Mouse (Mus musculus) intestine, embryonic 14.5 days (tissue): ENCODE data around the gene Irak3. TPM values are rescaled to one million over a fixed set of nuclear protein-coding genes. Genes with fewer than 3 reads are reported as not detected.
"Not testable (repeated sequence)": the region's sequence is repeated elsewhere in the genome, so short reads cannot be mapped to it uniquely, and the experiment has no call there.

Experiments used
- ATAC-seq: fragments of 200-750 bp; cut with Nextera tagmentation; replicated peaks from 2 replicates; pipeline ENCODE4 v1.8.0; 2017; ENCODE audit warnings: low read depth, moderate number of reproducible peaks, moderate TSS enrichment, moderate library complexity; ENCODE audit not compliant: low FRiP score, low TSS enrichment
- DNase-seq: peaks from one replicate; pipeline ENCODE4 v3.0.0-alpha.2; 2018; ENCODE audit warnings: low spot score
- H3K27ac ChIP-seq: fragments of 300-500 bp; sonication (generic); 2 replicates; pipeline ENCODE4 v1.5.1; 2014; ENCODE audit warnings: low read depth, mild to moderate bottlenecking, control low read depth
- H3K27me3 ChIP-seq: fragments of 300-500 bp; sonication (generic); replicated peaks from 2 replicates; pipeline ENCODE4 v1.6.1; 2014; ENCODE audit warnings: low read length, control low read depth; ENCODE audit not compliant: control insufficient read depth, insufficient read depth
- H3K36me3 ChIP-seq: fragments of 300-500 bp; sonication (generic); 2 replicates; pipeline ENCODE4 v1.6.1; 2014; ENCODE audit warnings: low read length, control low read depth; ENCODE audit not compliant: control insufficient read depth, insufficient read depth
- H3K4me1 ChIP-seq: fragments of 300-500 bp; sonication (generic); replicated peaks from 2 replicates; pipeline ENCODE4 v1.6.1; 2014; ENCODE audit warnings: low read length, control low read depth, mixed read lengths; ENCODE audit not compliant: control insufficient read depth, insufficient read depth
- H3K4me2 ChIP-seq: fragments of 300-500 bp; sonication (generic); 2 replicates; pipeline ENCODE4 v1.6.1; 2014; ENCODE audit warnings: low read length
- H3K4me3 ChIP-seq: fragments of 300-500 bp; sonication (generic); 2 replicates; pipeline ENCODE4 v1.5.1; 2014; ENCODE audit warnings: low read depth, low read length, control low read depth, mixed read lengths
- H3K9ac ChIP-seq: fragments of 300-500 bp; sonication (generic); 2 replicates; pipeline ENCODE4 v1.6.1; 2014; ENCODE audit warnings: mild to moderate bottlenecking, low read length
- H3K9me3 ChIP-seq: fragments of 300-500 bp; sonication (generic); 2 replicates; pipeline ENCODE4 v1.6.1; 2016; ENCODE audit warnings: low read length, control low read depth; ENCODE audit not compliant: control insufficient read depth
- WGBS: fragments of 180-500 bp; shearing (Covaris S2); extraction: QIAGEN DNeasy Blood & Tissue Kit; methylation state at CpG from one replicate; pipeline ENCODE4 v1.1.7; 2014; 5-methylcytosine and 5-hydroxymethylcytosine counted together
- polyA plus RNA-seq: library from polyadenylated mRNA; unstranded; fragments of >200 nt; fragmentation: Nextera tagmentation; extraction: Ambion mirVana; gene quantifications from 2 replicates; pipeline ENCODE4 v1.2.1, GENCODE M21; 2014

The Irak3 gene
- polyA plus RNA-seq, 1 experiment from 2014 or later, result 1.3 TPM

GRCm38 (mm10) chr10:120233655-120234367 lies 31.9 kb upstream of the Irak3 start:
- 27% methylated on average over 18 of the region's 18 CpGs for WGBS

GRCm38 (mm10) chr10:120231718-120232117 lies 29.8 kb upstream of the Irak3 start:
- WGBS, result 33% methylated on average over 5 of the region's 5 CpGs
- ATAC-seq (no peak), DNase-seq (peak; percentile 79)
- Histone ChIP-seq H3K4me1 (peaks cover 4% of the 10 kb centered on the region; the same call in 1 of the 2 replicates), H3K4me2 (no peak overlapping the region), H3K4me3 (no peak overlapping the region), H3K9me3 (no peaks in the 10 kb centered on the region), H3K9ac (no peak overlapping the region), H3K27ac (no peak overlapping the region), H3K36me3 (peaks cover 44% of the 10 kb centered on the region), H3K27me3 (no peaks in the 10 kb centered on the region)

More at GRCm38 (mm10) chr10:120233655-120234367, 31.9 kb upstream of the Irak3 start:
- H3K36me3 ChIP-seq, result peaks cover 37% of the 10 kb centered on the region
- ATAC-seq (peak; percentile 47), DNase-seq (peak; percentile 80)
- no peak overlapping the region for H3K27ac ChIP-seq
- no peak overlapping the region for H3K9ac ChIP-seq
- H3K4me3 ChIP-seq, result no peak overlapping the region
- no peaks in the 10 kb centered on the region for H3K9me3 ChIP-seq
- no peaks in the 10 kb centered on the region; the same call in none of the 2 replicates for H3K4me1 ChIP-seq
- no peaks in the 10 kb centered on the region for H3K27me3 ChIP-seq
- peak overlapping the region; percentile 22 for H3K4me2 ChIP-seq

- under 1% methylated on average over 57 of the region's 57 CpGs for WGBS
- H3K27ac ChIP-seq, result peak within 1 kb of the TSS; percentile 12; the same call in 1 of the 2 replicates
- peaks cover 4% of the 10 kb centered on the region; the same call in 1 of the 2 replicates for H3K4me1 ChIP-seq
- peak within 1 kb of the TSS; percentile 65 for H3K4me2 ChIP-seq
- H3K4me3 ChIP-seq, result peak within 1 kb of the TSS; percentile 88
- DNase-seq, result peak; percentile 94
- no peaks in the 10 kb centered on the region for H3K27me3 ChIP-seq
- H3K9me3 ChIP-seq, result no peaks in the 10 kb centered on the region
- H3K36me3 ChIP-seq, result peaks cover 41% of the 10 kb centered on the region
- peak; percentile 95 for ATAC-seq
- peak within 1 kb of the TSS; percentile 79 for H3K9ac ChIP-seq
These were observed 25.1 kb upstream of the Irak3 start, which contains the start of gene Llph for GRCm38 (mm10) chr10:120226871-120227661. Gene Llph (plus strand): TSS chr10:120227070.

GRCm38 (mm10) chr10:120220776-120221175 lies 18.8 kb upstream of the Irak3 start:
- peaks cover 37% of the 10 kb centered on the region; the same call in 1 of the 2 replicates for H3K36me3 ChIP-seq
- no peaks in the 10 kb centered on the region for H3K27me3 ChIP-seq
- no peak for ATAC-seq
- H3K9ac ChIP-seq, result no peak overlapping the region
- H3K4me2 ChIP-seq, result no peak overlapping the region
- DNase-seq, result no peak
- H3K4me1 ChIP-seq, result no peaks in the 10 kb centered on the region
- no peak overlapping the region for H3K27ac ChIP-seq
- WGBS, result 60% methylated on average over 7 of the region's 7 CpGs
- H3K4me3 ChIP-seq, result no peak overlapping the region
- H3K9me3 ChIP-seq, result no peaks in the 10 kb centered on the region

GRCm38 (mm10) chr10:120219578-120220359 lies 17.8 kb upstream of the Irak3 start:
- ATAC-seq, result no peak
- peaks cover 38% of the 10 kb centered on the region; the same call in 1 of the 2 replicates for H3K36me3 ChIP-seq
- H3K4me3 ChIP-seq, result no peak overlapping the region
- no peak overlapping the region for H3K9ac ChIP-seq
- no peak overlapping the region for H3K4me2 ChIP-seq
- 80% methylated on average over 14 of the region's 14 CpGs for WGBS
- H3K27ac ChIP-seq, result no peak overlapping the region
- H3K9me3 ChIP-seq, result no peaks in the 10 kb centered on the region
- DNase-seq, result no peak
- H3K4me1 ChIP-seq, result no peaks in the 10 kb centered on the region
- no peaks in the 10 kb centered on the region for H3K27me3 ChIP-seq

GRCm38 (mm10) chr10:120218996-120219395 lies 17.1 kb upstream of the Irak3 start:
- H3K36me3 ChIP-seq, result peaks cover 38% of the 10 kb centered on the region; the same call in 1 of the 2 replicates
- DNase-seq, result no peak
- no peaks in the 10 kb centered on the region for H3K27me3 ChIP-seq
- no peak for ATAC-seq
- H3K4me2 ChIP-seq, result no peak overlapping the region
- H3K27ac ChIP-seq, result no peak overlapping the region
- H3K4me3 ChIP-seq, result no peak overlapping the region
- WGBS, result 93% methylated on average over 10 of the region's 10 CpGs
- no peak overlapping the region for H3K9ac ChIP-seq
- no peaks in the 10 kb centered on the region for H3K4me1 ChIP-seq
- H3K9me3 ChIP-seq, result no peaks in the 10 kb centered on the region

GRCm38 (mm10) chr10:120217099-120217498 lies 15.2 kb upstream of the Irak3 start:
- H3K4me1 ChIP-seq, ATAC-seq, H3K4me3 ChIP-seq, H3K9me3 ChIP-seq, DNase-seq, H3K27me3 ChIP-seq, H3K9ac ChIP-seq, H3K27ac ChIP-seq, H3K4me2 ChIP-seq: not testable (repeated sequence)
- H3K36me3 ChIP-seq, result peaks cover 33% of the 10 kb centered on the region; the same call in 1 of the 2 replicates
- WGBS, result 90% methylated on average over 1 of the region's 1 CpGs

GRCm38 (mm10) chr10:120210096-120210495 lies 8.2 kb upstream of the Irak3 start:
- H3K4me3 ChIP-seq, result no peak overlapping the region
- H3K4me2 ChIP-seq, result peak overlapping the region; percentile 57; the same call in 1 of the 2 replicates
- H3K36me3 ChIP-seq, result no peaks in the 10 kb centered on the region
- no peak for ATAC-seq
- DNase-seq, result no peak
- H3K9me3 ChIP-seq, result no peaks in the 10 kb centered on the region
- no peaks in the 10 kb centered on the region for H3K4me1 ChIP-seq
- no peaks in the 10 kb centered on the region for H3K27me3 ChIP-seq
- no peak overlapping the region for H3K27ac ChIP-seq
- 78% methylated on average over 3 of the region's 3 CpGs for WGBS
- no peak overlapping the region for H3K9ac ChIP-seq
